Mouse (Mus musculus): ENCODE results near the gene Ostc. TPM values are rescaled to one million over a fixed set of nuclear protein-coding genes. Genes with fewer than 3 reads are reported as not detected.

Gene Ostc
- polyA plus RNA-seq, 1 experiment from 2014 or later: 345 TPM

GRCm38 (mm10) chr3:130694041-130694593 is 15.1 kb downstream of the Ostc start:
- H3K9me3 ChIP-seq (replicated peaks): peaks cover 5% of the 10 kb centered on the region; the same call in 1 of the 2 replicates
- WGBS: 73% methylated on average over 9 of the region's 9 CpGs
- peaks cover 50% of the 10 kb centered on the region for H3K36me3 ChIP-seq
- no peak overlapping the region for H3K27ac ChIP-seq (replicated peaks)
- H3K4me3 ChIP-seq: no peak overlapping the region
- H3K27me3 ChIP-seq (ENCODE audit: low read depth, poor library complexity, severe bottlenecking): no peaks in the 10 kb centered on the region
- no peak for DNase-seq (ENCODE audit: low spot score)
- H3K4me1 ChIP-seq: peaks cover 10% of the 10 kb centered on the region

- Histone ChIP-seq H3K36me3 (peaks cover 26% of the 10 kb centered on the region), H3K4me3 (peak overlapping the region; percentile 52), H3K4me1 (peaks cover 10% of the 10 kb centered on the region), H3K27me3 (ENCODE audit: low read depth, poor library complexity, severe bottlenecking) (no peaks in the 10 kb centered on the region), H3K9me3 (replicated peaks) (peaks cover 5% of the 10 kb centered on the region; the same call in 1 of the 2 replicates), H3K27ac (replicated peaks) (peak overlapping the region; percentile 79)
- DNase-seq (ENCODE audit: low spot score): no peak
- WGBS: 59% methylated on average over 12 of the region's 12 CpGs
These were observed 17.6 kb downstream of the Ostc start for GRCm38 (mm10) chr3:130691596-130692170.

GRCm38 (mm10) chr3:130690834-130691595 is 18.2 kb downstream of the Ostc start:
- Histone ChIP-seq H3K9me3 (replicated peaks) (peaks cover 5% of the 10 kb centered on the region; the same call in 1 of the 2 replicates), H3K27me3 (ENCODE audit: low read depth, poor library complexity, severe bottlenecking) (no peaks in the 10 kb centered on the region), H3K27ac (replicated peaks) (peak overlapping the region; percentile 79), H3K4me1 (peaks cover 10% of the 10 kb centered on the region), H3K4me3 (peak overlapping the region; percentile 52), H3K36me3 (peaks cover 19% of the 10 kb centered on the region)
- peak; percentile 55 for DNase-seq (ENCODE audit: low spot score)
- WGBS: 16% methylated on average over 20 of the region's 20 CpGs

- WGBS: 39% methylated on average over 12 of the region's 12 CpGs
- Histone ChIP-seq H3K27me3 (ENCODE audit: low read depth, poor library complexity, severe bottlenecking) (no peaks in the 10 kb centered on the region), H3K4me3 (no peak overlapping the region), H3K9me3 (replicated peaks) (0 out of 2 replicates have a peak, but pooled peaks cover under 1% of the 10 kb centered on the region), H3K27ac (replicated peaks) (no peak overlapping the region), H3K4me1 (peaks cover 10% of the 10 kb centered on the region), H3K36me3 (peaks cover 6% of the 10 kb centered on the region)
- peak; percentile 74 for DNase-seq (ENCODE audit: low spot score)
These were observed 19.6 kb downstream of the Ostc start for GRCm38 (mm10) chr3:130689630-130690029.

- WGBS: 90% methylated on average over 1 of the region's 1 CpGs
- Histone ChIP-seq H3K27me3 (ENCODE audit: low read depth, poor library complexity, severe bottlenecking) (no peaks in the 10 kb centered on the region), H3K36me3 (no peaks in the 10 kb centered on the region), H3K9me3 (replicated peaks) (no peaks in the 10 kb centered on the region), H3K27ac (replicated peaks) (no peak overlapping the region), H3K4me1 (peaks cover 20% of the 10 kb centered on the region), H3K4me3 (no peak overlapping the region)
- no peak for DNase-seq (ENCODE audit: low spot score)
These were observed 22.2 kb downstream of the Ostc start for GRCm38 (mm10) chr3:130687051-130687450.

GRCm38 (mm10) chr3:130685014-130685366 is 24.3 kb downstream of the Ostc start:
- H3K4me3 ChIP-seq: no peak overlapping the region
- no peaks in the 10 kb centered on the region for H3K27me3 ChIP-seq (ENCODE audit: low read depth, poor library complexity, severe bottlenecking)
- H3K9me3 ChIP-seq (replicated peaks): no peaks in the 10 kb centered on the region
- DNase-seq (ENCODE audit: low spot score): no peak
- 90% methylated on average over 8 of the region's 8 CpGs for WGBS
- peaks cover 9% of the 10 kb centered on the region; the same call in 1 of the 2 replicates for H3K4me1 ChIP-seq
- no peak overlapping the region for H3K27ac ChIP-seq (replicated peaks)
- H3K36me3 ChIP-seq: no peaks in the 10 kb centered on the region

- Histone ChIP-seq H3K4me3 (no peak overlapping the region), H3K27ac (replicated peaks) (no peak overlapping the region), H3K9me3 (replicated peaks) (no peaks in the 10 kb centered on the region), H3K4me1 (peaks cover 9% of the 10 kb centered on the region; the same call in 1 of the 2 replicates), H3K27me3 (ENCODE audit: low read depth, poor library complexity, severe bottlenecking) (no peaks in the 10 kb centered on the region), H3K36me3 (no peaks in the 10 kb centered on the region)
- no peak for DNase-seq (ENCODE audit: low spot score)
- 83% methylated on average over 9 of the region's 9 CpGs for WGBS
These were observed 24.8 kb downstream of the Ostc start for GRCm38 (mm10) chr3:130684276-130685013.

GRCm38 (mm10) chr3:130683836-130684235 is 25.4 kb downstream of the Ostc start:
- Histone ChIP-seq H3K4me1 (peaks cover 9% of the 10 kb centered on the region; the same call in 1 of the 2 replicates), H3K36me3 (no peaks in the 10 kb centered on the region), H3K4me3 (no peak overlapping the region), H3K9me3 (replicated peaks) (no peaks in the 10 kb centered on the region), H3K27me3 (ENCODE audit: low read depth, poor library complexity, severe bottlenecking) (no peaks in the 10 kb centered on the region), H3K27ac (replicated peaks) (no peak overlapping the region)
- WGBS: 78% methylated on average over 8 of the region's 8 CpGs
- DNase-seq (ENCODE audit: low spot score): no peak

GRCm38 (mm10) chr3:130682183-130682582 is 27.1 kb downstream of the Ostc start:
- no peak overlapping the region for H3K27ac ChIP-seq (replicated peaks)
- DNase-seq (ENCODE audit: low spot score): no peak
- no peaks in the 10 kb centered on the region for H3K36me3 ChIP-seq
- no peak overlapping the region for H3K4me3 ChIP-seq
- no peaks in the 10 kb centered on the region for H3K9me3 ChIP-seq (replicated peaks)
- WGBS: 90% methylated on average over 9 of the region's 9 CpGs
- peaks cover 9% of the 10 kb centered on the region; the same call in 1 of the 2 replicates for H3K4me1 ChIP-seq
- no peaks in the 10 kb centered on the region for H3K27me3 ChIP-seq (ENCODE audit: low read depth, poor library complexity, severe bottlenecking)

GRCm38 (mm10) chr3:130681226-130681625 is 28.0 kb downstream of the Ostc start:
- 91% methylated on average over 2 of the region's 2 CpGs for WGBS
- no peaks in the 10 kb centered on the region for H3K36me3 ChIP-seq
- no peaks in the 10 kb centered on the region for H3K9me3 ChIP-seq (replicated peaks)
- no peak for DNase-seq (ENCODE audit: low spot score)
- H3K27ac ChIP-seq (replicated peaks): no peak overlapping the region
- no peaks in the 10 kb centered on the region for H3K27me3 ChIP-seq (ENCODE audit: low read depth, poor library complexity, severe bottlenecking)
- H3K4me3 ChIP-seq: no peak overlapping the region
- H3K4me1 ChIP-seq: peaks cover 9% of the 10 kb centered on the region; the same call in 1 of the 2 replicates

GRCm38 (mm10) chr3:130677671-130678460 is 31.4 kb downstream of the Ostc start:
- Histone ChIP-seq H3K9me3 (replicated peaks) (no peaks in the 10 kb centered on the region), H3K4me1 (no peaks in the 10 kb centered on the region), H3K4me3 (no peak overlapping the region), H3K27ac (replicated peaks) (no peak overlapping the region), H3K27me3 (ENCODE audit: low read depth, poor library complexity, severe bottlenecking) (no peaks in the 10 kb centered on the region), H3K36me3 (no peaks in the 10 kb centered on the region)
- DNase-seq (ENCODE audit: low spot score): no peak
- WGBS: 92% methylated on average over 19 of the region's 19 CpGs

- H3K27me3 ChIP-seq (ENCODE audit: low read depth, poor library complexity, severe bottlenecking): no peaks in the 10 kb centered on the region
- no peaks in the 10 kb centered on the region for H3K36me3 ChIP-seq
- H3K27ac ChIP-seq (replicated peaks): no peak overlapping the region
- H3K4me1 ChIP-seq: no peaks in the 10 kb centered on the region
- DNase-seq (ENCODE audit: low spot score): no peak
- no peak overlapping the region for H3K4me3 ChIP-seq
- WGBS: 76% methylated on average over 14 of the region's 14 CpGs
- no peaks in the 10 kb centered on the region for H3K9me3 ChIP-seq (replicated peaks)
These were observed 38.0 kb downstream of the Ostc start for GRCm38 (mm10) chr3:130671291-130671690.
